In genomic region chr8:78063529-78063928, GRCm38 (mm10) we compare ENCODE assay signal across 8 mouse cellular contexts.
DNase-seq lines count a peak whose midpoint lies in the region; ATAC-seq lines count a peak whose summit lies in the region.

No protein-coding gene starts in this region.

- H3K27ac ChIP-seq in embryonic facial prominence, embryonic 12.5 days, result no peak overlapping the region

- peak overlapping the region; percentile 50 for H3K4me2 ChIP-seq in embryonic facial prominence, embryonic 12.5 days (replicated peaks)

- WGBS in embryonic facial prominence, embryonic 12.5 days, result 3% methylated on average over 13 of the region's 13 CpGs

- H3K36me3 ChIP-seq in embryonic facial prominence, embryonic 12.5 days, result no peaks in the 10 kb centered on the region

- intact Hi-C loops in heart, postnatal 10 days (cut with DNase I), result loop anchor here (2.0 to 10.0 kb wide), 7 partner anchors 65 to 1521 kb away; partner anchors contain the start of gene Mmaa

- peaks cover 6% of the 10 kb centered on the region; the same call in 1 of the 2 replicates for H3K4me1 ChIP-seq in embryonic facial prominence, embryonic 12.5 days

- peak; percentile 48 for DNase-seq in urinary bladder, postnatal 14 days (ENCODE audit: low spot score)
- DNase-seq in urinary bladder, postnatal 10 days (ENCODE audit: low spot score), result no peak
- DNase-seq in heart, postnatal 10 days, result peak; percentile 54 to 61
- peak; percentile 24 for DNase-seq in layer of hippocampus, adult 9-11 months
- peak; percentile 52 to 64 for DNase-seq in lung, adult 18-20 months
- DNase-seq in retina, embryonic 14.5 days (ENCODE audit: low spot score), result peak; percentile 76
- no peak for DNase-seq in thymus, postnatal 0 days (ENCODE audit: low spot score)

- peak overlapping the region; percentile 22; the same call in 1 of the 2 replicates for H3K4me3 ChIP-seq in embryonic facial prominence, embryonic 12.5 days

- no peak overlapping the region for H3K9ac ChIP-seq in embryonic facial prominence, embryonic 12.5 days

- H3K9me3 ChIP-seq in embryonic facial prominence, embryonic 12.5 days, result no peaks in the 10 kb centered on the region

- H3K27me3 ChIP-seq in embryonic facial prominence, embryonic 12.5 days, result peaks cover 7% of the 10 kb centered on the region; the same call in 1 of the 2 replicates

- no peak for ATAC-seq in embryonic facial prominence, embryonic 12.5 days (ENCODE audit: insufficient number of reproducible peaks, insufficient read depth, low FRiP score, low TSS enrichment)

Comparison
In these comparisons a context has a peak if more than half of its experiments do, and no peak if none do; other contexts are left out.
1. DNase-seq: peak in urinary bladder, postnatal 14 days (single experiment), heart, postnatal 10 days (2 of 2), layer of hippocampus, adult 9-11 months (single experiment), lung, adult 18-20 months (2 of 2) and retina, embryonic 14.5 days (single experiment); none in urinary bladder, postnatal 10 days (single experiment) and thymus, postnatal 0 days (single experiment).